Mouse (Mus musculus): ENCODE data around the gene Cp. TPM values are rescaled to one million over a fixed set of nuclear protein-coding genes. Genes with fewer than 3 reads are reported as not detected.
"Not testable (repeated sequence)": the region's sequence is repeated elsewhere in the genome, so short reads cannot be mapped to it uniquely, and the experiment has no call there.

Gene Cp
- total RNA-seq, 1 experiment from 2014 or later = 5.0 TPM

GRCm38 (mm10) chr3:20002786-20003185, 45.9 kb downstream of the Cp start:
- no peak for ATAC-seq (replicated peaks; ENCODE audit: insufficient number of reproducible peaks, low FRiP score, low TSS enrichment, poor library complexity, severe bottlenecking)

- peak; percentile 69 for ATAC-seq (replicated peaks; ENCODE audit: insufficient number of reproducible peaks, low FRiP score, low TSS enrichment, poor library complexity, severe bottlenecking)
Observed at GRCm38 (mm10) chr3:20004422-20004821, 47.6 kb downstream of the Cp start.

- no peak for ATAC-seq (replicated peaks; ENCODE audit: insufficient number of reproducible peaks, low FRiP score, low TSS enrichment, poor library complexity, severe bottlenecking)
Observed at GRCm38 (mm10) chr3:20005611-20006010, 48.8 kb downstream of the Cp start.

- no peak for ATAC-seq (replicated peaks; ENCODE audit: insufficient number of reproducible peaks, low FRiP score, low TSS enrichment, poor library complexity, severe bottlenecking)
Observed at GRCm38 (mm10) chr3:20007275-20007674, 50.4 kb downstream of the Cp start.

- no peak for ATAC-seq (replicated peaks; ENCODE audit: insufficient number of reproducible peaks, low FRiP score, low TSS enrichment, poor library complexity, severe bottlenecking)
Observed at GRCm38 (mm10) chr3:20007759-20008158, 50.9 kb downstream of the Cp start.

GRCm38 (mm10) chr3:20010464-20010863, 53.6 kb downstream of the Cp start:
- no peak for ATAC-seq (replicated peaks; ENCODE audit: insufficient number of reproducible peaks, low FRiP score, low TSS enrichment, poor library complexity, severe bottlenecking)

GRCm38 (mm10) chr3:20010905-20011304, 54.1 kb downstream of the Cp start:
- ATAC-seq (replicated peaks; ENCODE audit: insufficient number of reproducible peaks, low FRiP score, low TSS enrichment, poor library complexity, severe bottlenecking) = not testable (repeated sequence)

GRCm38 (mm10) chr3:20014454-20014853, 57.6 kb downstream of the Cp start:
- ATAC-seq (replicated peaks; ENCODE audit: insufficient number of reproducible peaks, low FRiP score, low TSS enrichment, poor library complexity, severe bottlenecking) = no peak; the same call in 1 of the 2 replicates

- ATAC-seq (replicated peaks; ENCODE audit: insufficient number of reproducible peaks, low FRiP score, low TSS enrichment, poor library complexity, severe bottlenecking) = no peak
Observed at GRCm38 (mm10) chr3:20018076-20018475, 61.2 kb downstream of the Cp start.

- ATAC-seq (replicated peaks; ENCODE audit: insufficient number of reproducible peaks, low FRiP score, low TSS enrichment, poor library complexity, severe bottlenecking) = no peak
Observed at GRCm38 (mm10) chr3:20023832-20024231, 67.0 kb downstream of the Cp start.

- no peak for ATAC-seq (replicated peaks; ENCODE audit: insufficient number of reproducible peaks, low FRiP score, low TSS enrichment, poor library complexity, severe bottlenecking)
Observed at GRCm38 (mm10) chr3:20026481-20026880, 69.6 kb downstream of the Cp start.

GRCm38 (mm10) chr3:20026996-20027689, 70.3 kb downstream of the Cp start:
- peak; percentile 90 for ATAC-seq (replicated peaks; ENCODE audit: insufficient number of reproducible peaks, low FRiP score, low TSS enrichment, poor library complexity, severe bottlenecking)

- no peak for ATAC-seq (replicated peaks; ENCODE audit: insufficient number of reproducible peaks, low FRiP score, low TSS enrichment, poor library complexity, severe bottlenecking)
Observed at GRCm38 (mm10) chr3:20027788-20028187, 70.9 kb downstream of the Cp start.

- ATAC-seq (replicated peaks; ENCODE audit: insufficient number of reproducible peaks, low FRiP score, low TSS enrichment, poor library complexity, severe bottlenecking) = 0 out of 2 replicates have a peak, but pooled peaks have one; percentile 10
Observed at GRCm38 (mm10) chr3:20028640-20029039, 71.8 kb downstream of the Cp start.

GRCm38 (mm10) chr3:20030807-20031206, 74.0 kb downstream of the Cp start:
- no peak for ATAC-seq (replicated peaks; ENCODE audit: insufficient number of reproducible peaks, low FRiP score, low TSS enrichment, poor library complexity, severe bottlenecking)

GRCm38 (mm10) chr3:20033761-20034718, 77.2 kb downstream of the Cp start:
- ATAC-seq (replicated peaks; ENCODE audit: insufficient number of reproducible peaks, low FRiP score, low TSS enrichment, poor library complexity, severe bottlenecking) = no peak

GRCm38 (mm10) chr3:20034719-20035404, 78.0 kb downstream of the Cp start, which contains the start of gene Hps3:
Gene Hps3 (minus strand): TSS chr3:20035315.
- peak; percentile 93 for ATAC-seq (replicated peaks; ENCODE audit: insufficient number of reproducible peaks, low FRiP score, low TSS enrichment, poor library complexity, severe bottlenecking)

- ATAC-seq (replicated peaks; ENCODE audit: insufficient number of reproducible peaks, low FRiP score, low TSS enrichment, poor library complexity, severe bottlenecking) = no peak
Observed at GRCm38 (mm10) chr3:20036069-20036468, 79.2 kb downstream of the Cp start.

- ATAC-seq (replicated peaks; ENCODE audit: insufficient number of reproducible peaks, low FRiP score, low TSS enrichment, poor library complexity, severe bottlenecking) = not testable (repeated sequence)
Observed at GRCm38 (mm10) chr3:20041461-20041860, 84.6 kb downstream of the Cp start.

All from monocyte, adult 5-6 weeks (primary cell).